Mouse (Mus musculus) ES-Bruce4 (cell line): ENCODE data around the gene Scn8a.

Experiments
- CTCF ChIP-seq: IDR thresholded peaks from one replicate; pipeline ENCODE4 v1.8.1; 2011; ENCODE audit warnings: low read depth, low read length
- EP300 ChIP-seq: IDR thresholded peaks from 2 replicates; pipeline ENCODE4 v1.6.1; 2011; ENCODE audit warnings: low read depth, low read length; ENCODE audit not compliant: insufficient read depth
- POLR2A ChIP-seq: IDR thresholded peaks from one replicate; pipeline ENCODE4 v1.8.1; 2011; ENCODE audit warnings: low read length; ENCODE audit not compliant: insufficient read depth

- TF ChIP-seq POLR2A: no peak
- TF ChIP-seq CTCF: no peak
- TF ChIP-seq EP300: no peak
These were observed 197.4 kb downstream of the Scn8a start for GRCm38 (mm10) chr15:101066920-101067696.
